In genomic region chr19:4304251-4304821, GRCm38 (mm10) we compare ENCODE assay signal across 8 mouse cellular contexts. TPM values are rescaled to one million over a fixed set of nuclear protein-coding genes. Genes with fewer than 3 reads are reported as not detected.
DNase-seq lines count a peak whose midpoint lies in the region; ATAC-seq and TF ChIP-seq lines count a peak whose summit lies in the region.

No protein-coding gene starts in this region.

- H3K79me2 ChIP-seq in C2C12 (ENCODE audit: control insufficient read depth, insufficient read depth) (peaks cover 65% of the 10 kb centered on the region), MEL (ENCODE audit: control insufficient read depth, insufficient read depth, low read length, poor library complexity) (peaks cover 53% of the 10 kb centered on the region)

- no peak for TF ChIP-seq CTCF in C2C12 (IDR thresholded peaks at IDR 0.05; ENCODE audit: control insufficient read depth, insufficient read depth, insufficient read length)
- TF ChIP-seq CTCF in MEL (IDR thresholded peaks at IDR 0.05 in 2 of 3, conservative IDR thresholded peaks at IDR 0.05 in 1 of 3; ENCODE audit: control insufficient read depth in 1 of 3, insufficient read depth in 1 of 3, low read depth in 2 of 3, low read length in 3 of 3, poor library complexity in 1 of 3, severe bottlenecking in 1 of 3): no peak
- no peak for TF ChIP-seq CTCF in liver, embryonic 14.5 days (IDR thresholded peaks at IDR 0.05; ENCODE audit: low read depth)

- peak overlapping the region; percentile 90 for H3K27ac ChIP-seq in MEL (ENCODE audit: control insufficient read depth, low read depth, low read length)
- peak overlapping the region; percentile 6; the same call in 1 of the 2 replicates for H3K27ac ChIP-seq in liver, embryonic 14.5 days
- no peak overlapping the region for H3K27ac ChIP-seq in neural tube, embryonic 14.5 days (ENCODE audit: low read depth, low read length)

- peaks cover 42% of the 10 kb centered on the region for H3K79me3 ChIP-seq in C2C12 (ENCODE audit: low read depth)

- TF ChIP-seq POLR2A in MEL (IDR thresholded peaks at IDR 0.05; ENCODE audit: control insufficient read depth in 1 of 2, insufficient read depth in 1 of 2, low read depth in 1 of 2, low read length in 2 of 2, poor library complexity in 1 of 2): peak in 1 of 2 experiments; percentile 39; a peak in 1 of 4 replicates

- TF ChIP-seq EP300 in MEL (IDR thresholded peaks at IDR 0.05; ENCODE audit: low read depth in 1 of 2, low read length in 2 of 2): peak; percentile 84 to 87
- no peak for TF ChIP-seq EP300 in liver, embryonic 14.5 days (IDR thresholded peaks at IDR 0.05; ENCODE audit: low read depth)

- H3K27me3 ChIP-seq in C2C12 (ENCODE audit: control insufficient read depth, insufficient read depth, insufficient read length) (no peaks in the 10 kb centered on the region), MEL (ENCODE audit: control insufficient read depth in 1 of 2, insufficient read depth in 2 of 2, low read length in 2 of 2) (no peaks in the 10 kb centered on the region)
- no peaks in the 10 kb centered on the region for H3K27me3 ChIP-seq in liver, embryonic 14.5 days (ENCODE audit: control insufficient read depth, insufficient read depth, low read length)
- H3K27me3 ChIP-seq in neural tube, embryonic 14.5 days (ENCODE audit: control insufficient read depth, insufficient read depth, low read length): no peaks in the 10 kb centered on the region

- no peak overlapping the region for H3ac ChIP-seq in C2C12 (ENCODE audit: control insufficient read depth, insufficient read length, low read depth)

- peak overlapping the region; percentile 65 for H3K4me3 ChIP-seq in C2C12 (ENCODE audit: insufficient read depth, poor library complexity, severe bottlenecking)
- peak overlapping the region; percentile 75 to 99 for H3K4me3 ChIP-seq in MEL (ENCODE audit: control insufficient read depth in 1 of 2, insufficient read depth in 1 of 2, low read depth in 2 of 2, low read length in 2 of 2)
- H3K4me3 ChIP-seq in liver, embryonic 14.5 days (ENCODE audit: insufficient read depth in 1 of 2, low read depth in 2 of 2, low read length in 2 of 2): peak overlapping the region; percentile 96
- H3K4me3 ChIP-seq in neural tube, embryonic 14.5 days (ENCODE audit: low read depth, low read length): peak overlapping the region; percentile 95

- peak; percentile 9 for ATAC-seq in granulocyte monocyte progenitor cell, adult 5-6 weeks (replicated peaks; ENCODE audit: poor library complexity, severe bottlenecking)
- ATAC-seq in liver, embryonic 14.5 days (ENCODE audit: insufficient read depth): no peak
- ATAC-seq in neural tube, embryonic 14.5 days (ENCODE audit: low read depth): no peak

- peak overlapping the region; percentile 93 for H3K9ac ChIP-seq in MEL (ENCODE audit: control insufficient read depth, low read depth, low read length, poor library complexity, severe bottlenecking)
- H3K9ac ChIP-seq in liver, embryonic 14.5 days (replicated peaks): peak overlapping the region; percentile 97; the same call in 1 of the 2 replicates
- H3K9ac ChIP-seq in neural tube, embryonic 14.5 days (replicated peaks; ENCODE audit: low read depth, low read length): no peak overlapping the region

- 25% methylated on average over 5 of the region's 5 CpGs for WGBS in liver, embryonic 14.5 days (ENCODE audit: insufficient replicate concordance)
- 75% methylated on average over 5 of the region's 5 CpGs for WGBS in neural tube, embryonic 14.5 days

- H3K36me3 ChIP-seq in C2C12 (ENCODE audit: control insufficient read depth, insufficient read depth) (peaks cover 3% of the 10 kb centered on the region), MEL (ENCODE audit: control insufficient read depth in 1 of 2, insufficient read depth in 2 of 2, low read length in 2 of 2) (peaks cover 0 to 41% of the 10 kb centered on the region in 2 experiments; a peak in 2 of 4 replicates)
- no peaks in the 10 kb centered on the region for H3K36me3 ChIP-seq in liver, embryonic 14.5 days (replicated peaks; ENCODE audit: control insufficient read depth, insufficient read depth, low read depth)
- H3K36me3 ChIP-seq in neural tube, embryonic 14.5 days (ENCODE audit: control insufficient read depth, insufficient read depth, low read length): no peaks in the 10 kb centered on the region

- H3K9me3 ChIP-seq in MEL (replicated peaks; ENCODE audit: insufficient read depth, low read length): no peaks in the 10 kb centered on the region
- H3K9me3 ChIP-seq in liver, embryonic 14.5 days (ENCODE audit: control insufficient read depth, low read length): no peaks in the 10 kb centered on the region
- H3K9me3 ChIP-seq in neural tube, embryonic 14.5 days (ENCODE audit: control insufficient read depth, low read length): no peaks in the 10 kb centered on the region

- DNase-seq in MEL (ENCODE audit: low read depth, low spot score): peak; percentile 89
- DNase-seq in liver, embryonic 14.5 days (ENCODE audit: low read depth in 3 of 3, low spot score in 3 of 3): no peak
- no peak for DNase-seq in yolk sac, embryonic 10.5 days (ENCODE audit: low spot score)
- no peak for DNase-seq in left cerebral cortex, adult 9 months (ENCODE audit: low spot score in 2 of 2)
- no peak for DNase-seq in MN1 (ENCODE audit: low spot score)

- peak overlapping the region; percentile 89 for H3K4me2 ChIP-seq in liver, embryonic 14.5 days (ENCODE audit: low read depth)
- peak overlapping the region; percentile 96 for H3K4me2 ChIP-seq in neural tube, embryonic 14.5 days (ENCODE audit: low read depth, low read length)

- peaks cover 20 to 59% of the 10 kb centered on the region in 2 experiments for H3K4me1 ChIP-seq in MEL (ENCODE audit: control insufficient read depth in 1 of 2, insufficient read depth in 2 of 2, low read length in 2 of 2)
- peaks cover 7 to 51% of the 10 kb centered on the region in 2 experiments; a peak in 3 of 4 replicates for H3K4me1 ChIP-seq in liver, embryonic 14.5 days (replicated peaks; ENCODE audit: control insufficient read depth in 2 of 2, insufficient read depth in 2 of 2, low read length in 1 of 2)
- peaks cover 56% of the 10 kb centered on the region for H3K4me1 ChIP-seq in neural tube, embryonic 14.5 days (ENCODE audit: control insufficient read depth, insufficient read depth, low read length)

- no peak for TF ChIP-seq RAD21 in MEL (IDR thresholded peaks at IDR 0.05; ENCODE audit: low read depth, low read length)

TF ChIP-seq in C2C12, 6 proteins besides CTCF, POLR2A, EP300 and RAD21:
- TF ChIP-seq USF1 (IDR thresholded peaks at IDR 0.05; ENCODE audit: low read depth): no peak
- no peak for TF ChIP-seq MAX (IDR thresholded peaks at IDR 0.05)
- TF ChIP-seq CEBPB (IDR thresholded peaks at IDR 0.05; ENCODE audit: low read depth): no peak
- TF ChIP-seq MYOG (IDR thresholded peaks at IDR 0.05; ENCODE audit: control insufficient read depth, extremely low read depth, insufficient read length): no peak
- no peak for TF ChIP-seq FOSL1 (IDR thresholded peaks at IDR 0.05; ENCODE audit: insufficient read depth, low read length, poor library complexity, severe bottlenecking)
- no peak for TF ChIP-seq MYOD1 (IDR thresholded peaks at IDR 0.05; ENCODE audit: control insufficient read depth, insufficient read length, low read depth)

TF ChIP-seq in MEL, 35 proteins besides CTCF, POLR2A, EP300 and RAD21 (continues in another document):
- TF ChIP-seq NRF1 (IDR thresholded peaks at IDR 0.05; ENCODE audit: insufficient read depth, low read depth, low read length, poor library complexity, severe bottlenecking) (no peak), ETS1 (IDR thresholded peaks at IDR 0.05; ENCODE audit: low read depth, low read length) (peak; percentile 99), HCFC1 (IDR thresholded peaks at IDR 0.05; ENCODE audit: low read depth, low read length) (peak; percentile 67), ZKSCAN1 (IDR thresholded peaks at IDR 0.05; ENCODE audit: low read depth, low read length) (no peak), MAX (IDR thresholded peaks at IDR 0.05; ENCODE audit: low read length) (no peak), CHD2 (IDR thresholded peaks at IDR 0.05; ENCODE audit: low read length) (peak; percentile 81), TAL1 (IDR thresholded peaks at IDR 0.05; ENCODE audit: low read length) (no peak), MAZ (IDR thresholded peaks at IDR 0.05; ENCODE audit: low read depth, low read length) (peak; percentile 91)

RNA-seq across cellular contexts. Expression of gene Grk2, which starts 1.7 kb away (rescaled TPM):
- 56.6 TPM for polyA plus RNA-seq in C2C12 (2012; fragmentation: generic; extraction: Trizol)
- total RNA-seq in MEL (2012; rRNA removed): 65.1 and 75.2 TPM in 2 replicates
- 100 to 1,000 TPM in 1 of 2 experiments, not detected in 1; 105 TPM for polyA plus RNA-seq in MEL (2012; ENCODE audit: insufficient read depth in 1 of 2, insufficient read length in 2 of 2, low read depth in 1 of 2, low replicate concordance in 2 of 2, missing spikeins in 1 of 2)
- 179 and 198 TPM in 2 replicates for total RNA-seq in granulocyte monocyte progenitor cell, adult 5-6 weeks (2014; fragmentation: Nextera tagmentation)
- 133 and 181 TPM in 2 replicates for total RNA-seq in granulocyte monocyte progenitor cell, adult 5-6 weeks (2017)
- polyA plus RNA-seq in liver, embryonic 14.5 days (2012; rRNA removed): 23.9 and 26.0 TPM in 2 replicates
- 9.4 and 10.8 TPM in 2 replicates for polyA plus RNA-seq in liver, embryonic 14.5 days (2014; fragmentation: Nextera tagmentation; extraction: Ambion mirVana)
- polyA plus RNA-seq in neural tube, embryonic 14.5 days (2014; fragmentation: Nextera tagmentation; extraction: Ambion mirVana): 33.0 and 34.3 TPM in 2 replicates

RNA-seq across cellular contexts. Expression of gene Ankrd13d, which starts 21.4 kb away (rescaled TPM):
- polyA plus RNA-seq in C2C12 (2012; fragmentation: generic; extraction: Trizol) (2.2 TPM), MEL (2012; ENCODE audit: insufficient read depth in 1 of 2, insufficient read length in 2 of 2, low read depth in 1 of 2, low replicate concordance in 2 of 2, missing spikeins in 1 of 2) (1 to 10 TPM in 1 of 2 experiments, not detected in 1; 2.6 TPM)
- 0.96 and 1.4 TPM in 2 replicates for total RNA-seq in MEL (2012; rRNA removed)
- 6.8 and 7.2 TPM in 2 replicates for total RNA-seq in granulocyte monocyte progenitor cell, adult 5-6 weeks (2014; fragmentation: Nextera tagmentation)
- 1.6 and 3.9 TPM in 2 replicates for total RNA-seq in granulocyte monocyte progenitor cell, adult 5-6 weeks (2017)
- 0.93 and 1.3 TPM in 2 replicates for polyA plus RNA-seq in liver, embryonic 14.5 days (2012; rRNA removed)
- 0.45 and 0.66 TPM in 2 replicates for polyA plus RNA-seq in liver, embryonic 14.5 days (2014; fragmentation: Nextera tagmentation; extraction: Ambion mirVana)
- polyA plus RNA-seq in neural tube, embryonic 14.5 days (2014; fragmentation: Nextera tagmentation; extraction: Ambion mirVana): 50.7 and 62.9 TPM in 2 replicates

RNA-seq across cellular contexts. Expression of gene Ssh3, which starts 35.4 kb away (rescaled TPM):
- polyA plus RNA-seq in C2C12 (2012; fragmentation: generic; extraction: Trizol) (0.34 TPM), MEL (2012; ENCODE audit: insufficient read depth in 1 of 2, insufficient read length in 2 of 2, low read depth in 1 of 2, low replicate concordance in 2 of 2, missing spikeins in 1 of 2) (10 to 100 TPM in 1 of 2 experiments, not detected in 1; 14.1 TPM)
- total RNA-seq in MEL (2012; rRNA removed): 7.4 and 9.2 TPM in 2 replicates
- 17.7 and 25.9 TPM in 2 replicates for total RNA-seq in granulocyte monocyte progenitor cell, adult 5-6 weeks (2014; fragmentation: Nextera tagmentation)
- total RNA-seq in granulocyte monocyte progenitor cell, adult 5-6 weeks (2017): 10.8 and 22.0 TPM in 2 replicates
- 2.8 and 3.5 TPM in 2 replicates for polyA plus RNA-seq in liver, embryonic 14.5 days (2012; rRNA removed)
- polyA plus RNA-seq in liver, embryonic 14.5 days (2014; fragmentation: Nextera tagmentation; extraction: Ambion mirVana): 1.3 and 1.4 TPM in 2 replicates
- 12.2 and 14.0 TPM in 2 replicates for polyA plus RNA-seq in neural tube, embryonic 14.5 days (2014; fragmentation: Nextera tagmentation; extraction: Ambion mirVana)

Comparison
In these comparisons a context has a peak if more than half of its experiments do, and no peak if none do; other contexts are left out.
1. RNA of gene Ankrd13d, which starts 21.4 kb away (polyA plus RNA-seq): 50.7 to 62.9 TPM in neural tube, embryonic 14.5 days; 2.6 TPM in MEL, 2.2 TPM in C2C12 (single experiment) and 0.45 to 1.3 TPM in liver, embryonic 14.5 days; every median in the first group is over 10 times any median in the second.
2. Peak in every context shown above with its lines, with median percentiles within 50 percentile points of each other: H3K4me3 ChIP-seq.